Mouse (Mus musculus) erythroblast, embryonic 14.5 days (primary cell): ENCODE data around the gene Cxcr2. TPM values are rescaled to one million over a fixed set of nuclear protein-coding genes. Genes with fewer than 3 reads are reported as not detected.
"Not testable (repeated sequence)": the region's sequence is repeated elsewhere in the genome, so short reads cannot be mapped to it uniquely, and the experiment has no call there.

Experiments
- H3K27me3 ChIP-seq: 2 replicates; pipeline ENCODE4 v1.6.1; 2012; ENCODE audit warnings: inconsistent platforms; ENCODE audit not compliant: control insufficient read depth
- H3K36me3 ChIP-seq: 2 replicates; pipeline ENCODE4 v1.6.1; 2012; ENCODE audit warnings: mild to moderate bottlenecking, inconsistent platforms; ENCODE audit not compliant: control insufficient read depth
- H3K4me1 ChIP-seq: 2 replicates; pipeline ENCODE4 v1.6.1; 2012; ENCODE audit warnings: inconsistent platforms; ENCODE audit not compliant: control insufficient read depth
- H3K4me3 ChIP-seq: replicated peaks from 2 replicates; pipeline ENCODE3; 2012; ENCODE audit warnings: moderate library complexity, mild to moderate bottlenecking, inconsistent platforms
- H3K9me3 ChIP-seq: 2 replicates; pipeline ENCODE4 v1.6.1; 2012; ENCODE audit warnings: low read length, inconsistent platforms, mixed read lengths; ENCODE audit not compliant: control insufficient read depth
- GATA1 ChIP-seq: IDR thresholded peaks from 2 replicates; pipeline ENCODE4 v1.6.1; 2012; ENCODE audit warnings: low read length, inconsistent platforms, mixed read lengths
- TAL1 ChIP-seq: IDR thresholded peaks from 3 replicates; pipeline ENCODE4 v1.6.1; 2012; ENCODE audit warnings: low read length, inconsistent platforms, mixed read lengths
- polyA plus RNA-seq: library from polyadenylated mRNA; stranded (reverse); fragments of >175 nt; gene quantifications from 2 replicates; pipeline ENCODE4 v1.2.3, GENCODE M21; 2012

Gene Cxcr2
- polyA plus RNA-seq, 1 experiment = 0.01 TPM

- Histone ChIP-seq H3K4me1 (peaks cover 19% of the 10 kb centered on the region), H3K36me3 (no peaks in the 10 kb centered on the region), H3K9me3 (no peaks in the 10 kb centered on the region), H3K4me3 (no peak overlapping the region), H3K27me3 (no peaks in the 10 kb centered on the region)
- TF ChIP-seq TAL1 = no peak
- no peak for TF ChIP-seq GATA1
These were observed 19.8 kb upstream of the Cxcr2 start for GRCm38 (mm10) chr1:74133954-74134353.

GRCm38 (mm10) chr1:74135326-74135950 is 18.4 kb upstream of the Cxcr2 start:
- Histone ChIP-seq H3K9me3 (no peaks in the 10 kb centered on the region), H3K4me1 (peaks cover 19% of the 10 kb centered on the region), H3K4me3 (no peak overlapping the region), H3K27me3 (no peaks in the 10 kb centered on the region), H3K36me3 (no peaks in the 10 kb centered on the region)
- TF ChIP-seq GATA1 (no peak), TAL1 (no peak)

- no peak for TF ChIP-seq GATA1
- no peak for TF ChIP-seq TAL1
These were observed 14.4 kb upstream of the Cxcr2 start for GRCm38 (mm10) chr1:74139415-74139814.

GRCm38 (mm10) chr1:74141781-74142180 is 12.0 kb upstream of the Cxcr2 start:
- H3K9me3 ChIP-seq = no peaks in the 10 kb centered on the region
- H3K27me3 ChIP-seq = no peaks in the 10 kb centered on the region
- H3K36me3 ChIP-seq = no peaks in the 10 kb centered on the region
- TF ChIP-seq GATA1 = no peak
- no peak for TF ChIP-seq TAL1
- no peaks in the 10 kb centered on the region for H3K4me1 ChIP-seq
- no peak overlapping the region for H3K4me3 ChIP-seq

More at GRCm38 (mm10) chr1:74139415-74139814, 14.4 kb upstream of the Cxcr2 start:
- H3K36me3 ChIP-seq = no peaks in the 10 kb centered on the region
- peaks cover 16% of the 10 kb centered on the region for H3K4me1 ChIP-seq
- H3K9me3 ChIP-seq = no peaks in the 10 kb centered on the region
- no peaks in the 10 kb centered on the region for H3K27me3 ChIP-seq
- H3K4me3 ChIP-seq = no peak overlapping the region

- Histone ChIP-seq H3K36me3 (no peaks in the 10 kb centered on the region), H3K27me3 (no peaks in the 10 kb centered on the region), H3K4me3 (no peak overlapping the region), H3K9me3 (no peaks in the 10 kb centered on the region), H3K4me1 (peaks cover 4% of the 10 kb centered on the region; the same call in 1 of the 2 replicates)
- TF ChIP-seq TAL1 = no peak
- TF ChIP-seq GATA1 = no peak
These were observed 4.5 kb upstream of the Cxcr2 start for GRCm38 (mm10) chr1:74149106-74149885.

GRCm38 (mm10) chr1:74150101-74150500 is 3.7 kb upstream of the Cxcr2 start:
- no peaks in the 10 kb centered on the region for H3K36me3 ChIP-seq
- TF ChIP-seq GATA1 (no peak), TAL1 (no peak)
- H3K27me3 ChIP-seq = no peaks in the 10 kb centered on the region
- no peak overlapping the region for H3K4me3 ChIP-seq
- peaks cover 4% of the 10 kb centered on the region; the same call in 1 of the 2 replicates for H3K4me1 ChIP-seq
- no peaks in the 10 kb centered on the region for H3K9me3 ChIP-seq

GRCm38 (mm10) chr1:74151091-74151490 is 2.7 kb upstream of the Cxcr2 start:
- Histone ChIP-seq H3K9me3 (no peaks in the 10 kb centered on the region), H3K36me3 (no peaks in the 10 kb centered on the region), H3K27me3 (no peaks in the 10 kb centered on the region), H3K4me1 (peaks cover 4% of the 10 kb centered on the region; the same call in 1 of the 2 replicates), H3K4me3 (no peak overlapping the region)
- no peak for TF ChIP-seq TAL1
- no peak for TF ChIP-seq GATA1

- Histone ChIP-seq H3K36me3 (no peaks in the 10 kb centered on the region), H3K4me3 (no peak overlapping the region), H3K9me3 (no peaks in the 10 kb centered on the region), H3K4me1 (no peaks in the 10 kb centered on the region), H3K27me3 (no peaks in the 10 kb centered on the region; the same call in 1 of the 2 replicates)
- TF ChIP-seq GATA1 (no peak), TAL1 (no peak)
These were observed 1.7 kb downstream of the Cxcr2 start for GRCm38 (mm10) chr1:74155435-74156012.

GRCm38 (mm10) chr1:74156381-74156910 is 2.7 kb downstream of the Cxcr2 start:
- Histone ChIP-seq H3K36me3 (no peaks in the 10 kb centered on the region), H3K27me3 (no peaks in the 10 kb centered on the region; the same call in 1 of the 2 replicates), H3K4me1 (no peaks in the 10 kb centered on the region), H3K9me3 (no peaks in the 10 kb centered on the region), H3K4me3 (no peak overlapping the region)
- TF ChIP-seq GATA1 (no peak), TAL1 (no peak)

GRCm38 (mm10) chr1:74159613-74160012 is 5.8 kb downstream of the Cxcr2 start:
- H3K4me3 ChIP-seq, H3K4me1 ChIP-seq, H3K36me3 ChIP-seq, H3K9me3 ChIP-seq, H3K27me3 ChIP-seq: not testable (repeated sequence)
